Mouse (Mus musculus) telencephalon, adult 2 months (tissue): ENCODE results near the gene 9530053A07Rik.
A peak's percentile ranks its signal among the peaks of the same experiment; 100 is the strongest.
"Not testable (repeated sequence)": the region's sequence is repeated elsewhere in the genome, so short reads cannot be mapped to it uniquely, and the experiment has no call there.

Experiments used
- DNase-seq: peaks from one replicate; pipeline ENCODE4 v3.0.0-alpha.2; 2011; ENCODE audit warnings: low read depth, low spot score

Gene 9530053A07Rik

GRCm38 (mm10) chr7:28129166-28129565 is at the start of gene 9530053A07Rik:
Gene 9530053A07Rik (plus strand): TSS chr7:28129466.
- DNase-seq: no peak

GRCm38 (mm10) chr7:28084215-28084614 is 45.1 kb upstream of the 9530053A07Rik start:
- DNase-seq: peak; percentile 55

GRCm38 (mm10) chr7:28086236-28086635 is 43.0 kb upstream of the 9530053A07Rik start:
- no peak for DNase-seq

- DNase-seq: no peak
These were observed 35.7 kb upstream of the 9530053A07Rik start for GRCm38 (mm10) chr7:28093541-28093940.

GRCm38 (mm10) chr7:28099101-28099500 is 30.2 kb upstream of the 9530053A07Rik start:
- DNase-seq: no peak

- DNase-seq: no peak
These were observed 28.4 kb upstream of the 9530053A07Rik start for GRCm38 (mm10) chr7:28100596-28101590.

- DNase-seq: not testable (repeated sequence)
These were observed 26.3 kb upstream of the 9530053A07Rik start for GRCm38 (mm10) chr7:28102936-28103335.

GRCm38 (mm10) chr7:28104670-28105069 is 24.6 kb upstream of the 9530053A07Rik start:
- no peak for DNase-seq

- DNase-seq: no peak
These were observed 23.0 kb upstream of the 9530053A07Rik start for GRCm38 (mm10) chr7:28106241-28106640.

GRCm38 (mm10) chr7:28114648-28115047 is 14.6 kb upstream of the 9530053A07Rik start:
- DNase-seq: no peak

- DNase-seq: no peak
These were observed 8.3 kb downstream of the 9530053A07Rik start for GRCm38 (mm10) chr7:28137613-28138012.

GRCm38 (mm10) chr7:28148263-28148662 is 19.0 kb downstream of the 9530053A07Rik start:
- no peak for DNase-seq

- DNase-seq: no peak
These were observed 20.6 kb downstream of the 9530053A07Rik start for GRCm38 (mm10) chr7:28149841-28150240.

GRCm38 (mm10) chr7:28151584-28152221 is 22.4 kb downstream of the 9530053A07Rik start:
- DNase-seq: no peak

GRCm38 (mm10) chr7:28153595-28153994 is 24.3 kb downstream of the 9530053A07Rik start:
- not testable (repeated sequence) for DNase-seq

GRCm38 (mm10) chr7:28159292-28159691 is 30.0 kb downstream of the 9530053A07Rik start:
- no peak for DNase-seq

GRCm38 (mm10) chr7:28159893-28160292 is 30.6 kb downstream of the 9530053A07Rik start:
- DNase-seq: no peak

GRCm38 (mm10) chr7:28161163-28161749 is 32.0 kb downstream of the 9530053A07Rik start:
- no peak for DNase-seq

- DNase-seq: no peak
These were observed 36.1 kb downstream of the 9530053A07Rik start for GRCm38 (mm10) chr7:28165406-28165805.

- DNase-seq: no peak
These were observed 39.3 kb downstream of the 9530053A07Rik start for GRCm38 (mm10) chr7:28168320-28169115.
